Mouse (Mus musculus): ENCODE measurements around the gene 4930579F01Rik. TPM values are rescaled to one million over a fixed set of nuclear protein-coding genes. Genes with fewer than 3 reads are reported as not detected.

Gene 4930579F01Rik
- polyA plus RNA-seq, 1 experiment = not detected

DNA sequence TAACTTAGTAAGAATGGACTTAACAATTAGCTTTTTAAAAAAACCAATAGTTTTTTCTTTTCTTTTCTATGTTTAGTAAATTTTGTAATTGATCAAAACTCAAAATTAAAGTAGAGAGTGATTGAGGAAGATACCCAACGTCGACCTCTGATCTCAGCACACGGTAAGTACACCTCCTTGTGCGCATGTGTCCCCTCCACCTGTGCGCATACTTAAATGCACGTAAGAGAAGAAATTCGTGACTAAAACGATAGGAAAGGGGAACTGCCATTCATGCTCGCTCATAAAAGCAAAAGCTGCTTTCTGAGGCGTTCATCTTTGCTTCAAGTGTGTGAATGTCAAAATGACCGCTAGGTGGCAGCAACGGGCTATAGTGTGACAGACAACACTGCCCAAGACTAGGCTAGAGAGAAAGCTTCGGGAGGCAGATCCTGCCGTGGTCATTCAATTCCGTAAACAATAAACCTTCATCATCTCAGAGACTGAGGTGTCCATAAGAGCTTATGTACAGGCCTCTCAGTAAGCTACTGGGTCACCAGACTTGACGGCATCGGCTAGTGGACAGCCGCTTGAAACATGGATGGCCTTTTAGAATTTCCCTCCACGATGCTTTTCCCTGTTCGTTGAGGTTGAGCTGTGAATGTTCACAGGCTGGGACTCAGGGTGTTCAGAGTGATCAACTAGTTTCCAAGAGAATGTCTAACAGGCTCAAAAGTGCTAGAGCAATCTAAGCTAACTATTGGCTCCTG lies 4.5 kb upstream of the 4930579F01Rik start:
- Histone ChIP-seq H3K36me3 (ENCODE audit: control insufficient read depth, insufficient read depth, low read length) (no peaks in the 10 kb centered on the region), H3K4me1 (ENCODE audit: control insufficient read depth, insufficient read depth, insufficient read length, low read length) (no peaks in the 10 kb centered on the region; the same call in 1 of the 2 replicates), H3K4me3 (ENCODE audit: low read depth, low read length) (no peak overlapping the region), H3K27me3 (ENCODE audit: control insufficient read depth, insufficient read depth, low read length) (no peaks in the 10 kb centered on the region), H3K27ac (ENCODE audit: insufficient read depth, low read depth, low read length) (no peak overlapping the region)
- 24% methylated on average over 20 of the region's 20 CpGs for WGBS
- TF ChIP-seq POLR2A (IDR thresholded peaks at IDR 0.05; ENCODE audit: low read depth, low read length) (no peak), CTCF (IDR thresholded peaks at IDR 0.05; ENCODE audit: extremely low read depth, insufficient read length, insufficient replicate concordance, low read depth, low read length) (peak; percentile 77; the same call in 1 of the 2 replicates)

DNA sequence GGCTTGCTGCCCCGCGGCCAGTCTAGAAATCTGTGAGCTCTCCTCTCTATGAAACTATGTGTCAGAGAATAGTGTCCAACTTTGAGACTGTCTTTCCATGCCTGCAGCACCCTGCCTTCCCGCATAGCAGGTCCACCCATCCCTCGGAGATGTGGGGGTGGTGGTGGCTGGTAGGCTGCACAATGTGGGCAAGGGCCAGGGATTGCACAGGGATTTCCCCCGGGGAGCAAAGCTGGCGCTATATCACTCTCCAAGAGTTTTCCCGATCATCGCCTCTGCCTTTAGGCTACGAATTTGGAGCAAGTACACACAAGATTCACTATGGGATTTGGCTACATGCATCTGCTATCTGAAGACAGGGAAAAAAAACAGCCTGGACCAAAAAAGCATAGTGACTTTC lies 3.9 kb upstream of the 4930579F01Rik start:
- 68% methylated on average over 9 of the region's 9 CpGs for WGBS
- no peak overlapping the region for H3K27ac ChIP-seq (ENCODE audit: insufficient read depth, low read depth, low read length)
- H3K4me3 ChIP-seq (ENCODE audit: low read depth, low read length) = no peak overlapping the region
- H3K27me3 ChIP-seq (ENCODE audit: control insufficient read depth, insufficient read depth, low read length) = no peaks in the 10 kb centered on the region
- no peaks in the 10 kb centered on the region for H3K36me3 ChIP-seq (ENCODE audit: control insufficient read depth, insufficient read depth, low read length)
- H3K4me1 ChIP-seq (ENCODE audit: control insufficient read depth, insufficient read depth, insufficient read length, low read length) = no peaks in the 10 kb centered on the region; the same call in 1 of the 2 replicates
- TF ChIP-seq CTCF (IDR thresholded peaks at IDR 0.05; ENCODE audit: extremely low read depth, insufficient read length, insufficient replicate concordance, low read depth, low read length) (no peak), POLR2A (IDR thresholded peaks at IDR 0.05; ENCODE audit: low read depth, low read length) (no peak)

- TF ChIP-seq POLR2A (IDR thresholded peaks at IDR 0.05; ENCODE audit: low read depth, low read length) = no peak
- Histone ChIP-seq H3K4me3 (ENCODE audit: low read depth, low read length) (no peak overlapping the region), H3K36me3 (ENCODE audit: control insufficient read depth, insufficient read depth, low read length) (no peaks in the 10 kb centered on the region), H3K4me1 (ENCODE audit: control insufficient read depth, insufficient read depth, insufficient read length, low read length) (no peaks in the 10 kb centered on the region; the same call in 1 of the 2 replicates), H3K27me3 (ENCODE audit: control insufficient read depth, insufficient read depth, low read length) (no peaks in the 10 kb centered on the region), H3K27ac (ENCODE audit: insufficient read depth, low read depth, low read length) (no peak overlapping the region)
- WGBS = 86% methylated on average over 14 of the region's 14 CpGs
Measured at GRCm38 (mm10) chr3:138197093-138197492, 3.5 kb upstream of the 4930579F01Rik start.

DNA sequence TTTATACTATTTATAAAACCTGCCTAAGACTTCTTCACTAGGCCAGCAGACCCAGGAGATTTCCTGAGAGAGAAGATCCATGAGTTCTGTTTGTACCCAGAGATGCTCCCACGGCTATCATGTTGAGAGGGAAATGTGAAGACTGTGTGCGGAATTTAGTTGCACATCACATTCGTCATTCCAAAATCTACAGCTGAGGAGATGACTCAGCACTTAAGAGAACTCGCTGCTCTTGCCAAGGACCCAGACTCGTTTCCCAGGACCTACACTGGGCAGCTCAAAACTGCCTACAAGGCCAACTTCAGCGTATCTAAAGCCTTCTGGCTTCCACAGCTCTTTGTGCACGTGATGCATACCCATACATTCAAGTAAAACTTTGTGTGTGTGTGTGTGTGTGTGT lies 1.4 kb downstream of the 4930579F01Rik start:
- H3K36me3 ChIP-seq (ENCODE audit: control insufficient read depth, insufficient read depth, low read length) = no peaks in the 10 kb centered on the region
- H3K4me3 ChIP-seq (ENCODE audit: low read depth, low read length) = no peak overlapping the region
- TF ChIP-seq CTCF (IDR thresholded peaks at IDR 0.05; ENCODE audit: extremely low read depth, insufficient read length, insufficient replicate concordance, low read depth, low read length) (no peak), POLR2A (IDR thresholded peaks at IDR 0.05; ENCODE audit: low read depth, low read length) (no peak)
- no peaks in the 10 kb centered on the region for H3K4me1 ChIP-seq (ENCODE audit: control insufficient read depth, insufficient read depth, insufficient read length, low read length)
- no peak overlapping the region for H3K27ac ChIP-seq (ENCODE audit: insufficient read depth, low read depth, low read length)
- H3K27me3 ChIP-seq (ENCODE audit: control insufficient read depth, insufficient read depth, low read length) = no peaks in the 10 kb centered on the region
- WGBS = 77% methylated on average over 7 of the region's 7 CpGs

DNA sequence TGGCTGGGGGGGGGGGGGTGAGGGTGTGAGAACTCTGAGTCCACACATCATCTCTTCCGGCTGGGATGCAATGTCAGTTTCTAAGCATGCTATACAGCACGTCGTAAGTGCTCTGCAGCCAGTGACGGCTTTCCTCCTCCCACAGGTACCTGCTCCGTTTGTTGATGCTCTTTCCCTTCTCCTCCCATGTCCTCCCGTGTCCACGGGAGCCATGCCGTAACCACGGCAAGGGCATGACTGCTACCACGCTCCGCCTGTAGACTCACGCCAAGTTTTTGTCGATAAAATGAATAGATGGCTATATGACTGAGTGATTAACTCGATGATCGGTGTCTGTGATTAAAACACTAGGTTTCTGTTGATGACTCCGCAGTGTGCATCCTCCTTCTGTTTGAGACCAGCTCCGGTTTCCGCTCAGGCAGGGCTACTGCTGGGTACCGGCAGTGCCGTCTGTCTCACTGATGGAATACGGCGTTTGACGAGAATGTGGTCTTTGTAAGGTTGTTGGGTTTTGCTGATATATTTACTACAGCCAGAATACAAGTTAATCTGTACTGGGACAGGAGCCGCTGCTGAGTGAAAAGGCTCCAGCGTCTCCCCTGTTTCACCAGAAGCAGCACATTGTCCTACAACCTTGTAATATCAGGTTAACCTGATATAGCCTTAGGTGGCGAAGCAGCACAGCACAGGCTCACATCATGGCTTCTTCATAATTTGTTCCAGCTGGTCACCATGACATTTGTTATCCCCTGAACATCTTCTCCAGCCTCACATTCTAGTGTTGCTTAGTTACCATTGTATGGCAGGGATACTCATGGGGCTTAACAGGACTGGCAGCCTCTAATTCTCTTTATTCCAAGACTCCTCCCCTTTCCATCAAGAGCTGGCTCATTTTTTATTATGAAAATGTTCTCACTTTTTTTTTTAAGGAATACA lies 7.4 kb downstream of the 4930579F01Rik start:
- TF ChIP-seq CTCF (IDR thresholded peaks at IDR 0.05; ENCODE audit: extremely low read depth, insufficient read length, insufficient replicate concordance, low read depth, low read length) (no peak), POLR2A (IDR thresholded peaks at IDR 0.05; ENCODE audit: low read depth, low read length) (no peak)
- no peaks in the 10 kb centered on the region for H3K36me3 ChIP-seq (ENCODE audit: control insufficient read depth, insufficient read depth, low read length)
- WGBS = 80% methylated on average over 26 of the region's 26 CpGs
- H3K4me1 ChIP-seq (ENCODE audit: control insufficient read depth, insufficient read depth, insufficient read length, low read length) = no peaks in the 10 kb centered on the region
- H3K4me3 ChIP-seq (ENCODE audit: low read depth, low read length) = no peak overlapping the region
- H3K27ac ChIP-seq (ENCODE audit: insufficient read depth, low read depth, low read length) = no peak overlapping the region
- no peaks in the 10 kb centered on the region for H3K27me3 ChIP-seq (ENCODE audit: control insufficient read depth, insufficient read depth, low read length)

GRCm38 (mm10) chr3:138185290-138185689 lies 8.3 kb downstream of the 4930579F01Rik start:
- Histone ChIP-seq H3K27ac (ENCODE audit: insufficient read depth, low read depth, low read length) (no peak overlapping the region), H3K36me3 (ENCODE audit: control insufficient read depth, insufficient read depth, low read length) (no peaks in the 10 kb centered on the region), H3K27me3 (ENCODE audit: control insufficient read depth, insufficient read depth, low read length) (no peaks in the 10 kb centered on the region), H3K4me1 (ENCODE audit: control insufficient read depth, insufficient read depth, insufficient read length, low read length) (no peaks in the 10 kb centered on the region), H3K4me3 (ENCODE audit: low read depth, low read length) (no peak overlapping the region)
- WGBS = 13% methylated on average over 4 of the region's 4 CpGs
- no peak for TF ChIP-seq CTCF (IDR thresholded peaks at IDR 0.05; ENCODE audit: extremely low read depth, insufficient read length, insufficient replicate concordance, low read depth, low read length)
- no peak for TF ChIP-seq POLR2A (IDR thresholded peaks at IDR 0.05; ENCODE audit: low read depth, low read length)

- no peak overlapping the region for H3K27ac ChIP-seq (ENCODE audit: insufficient read depth, low read depth, low read length)
- no peak for TF ChIP-seq CTCF (IDR thresholded peaks at IDR 0.05; ENCODE audit: extremely low read depth, insufficient read length, insufficient replicate concordance, low read depth, low read length)
- TF ChIP-seq POLR2A (IDR thresholded peaks at IDR 0.05; ENCODE audit: low read depth, low read length) = no peak
- WGBS = 87% methylated on average over 7 of the region's 7 CpGs
- H3K36me3 ChIP-seq (ENCODE audit: control insufficient read depth, insufficient read depth, low read length) = no peaks in the 10 kb centered on the region
- H3K27me3 ChIP-seq (ENCODE audit: control insufficient read depth, insufficient read depth, low read length) = no peaks in the 10 kb centered on the region
- H3K4me1 ChIP-seq (ENCODE audit: control insufficient read depth, insufficient read depth, insufficient read length, low read length) = no peaks in the 10 kb centered on the region
- no peak overlapping the region for H3K4me3 ChIP-seq (ENCODE audit: low read depth, low read length)
Measured at GRCm38 (mm10) chr3:138183371-138183770, 10.3 kb downstream of the 4930579F01Rik start.

All from small intestine, adult 2 months (tissue).